Mouse (Mus musculus): ENCODE results near the gene Actr3b.

GRCm38 (mm10) chr5:25748613-25749012 lies 11.2 kb upstream of the Actr3b start:
- TF ChIP-seq CTCF (IDR thresholded peaks at IDR 0.05) (no peak), EP300 (IDR thresholded peaks at IDR 0.05) (no peak)
